10 mouse cellular contexts compared by ENCODE assay signal in genomic region chr5:131645341-131646191, GRCm38 (mm10).
A peak's percentile ranks its signal among the peaks of the same experiment; 100 is the strongest.
DNase-seq lines count a peak whose midpoint lies in the region; ATAC-seq and TF ChIP-seq lines count a peak whose summit lies in the region.
"Had no signal": no experiment of that assay in that cellular context is flagged by ENCODE, and none has a peak within 500 bp of the region (broad histone marks: within the 10 kb centered on the region; RNA-seq: fewer than 3 reads in every experiment).

No protein-coding gene starts in this region.

- no peaks in the 10 kb centered on the region for H3K9me3 ChIP-seq in kidney, embryonic 16.5 days (ENCODE audit: low read length)
- H3K9me3 ChIP-seq in embryonic facial prominence, embryonic 11.5 days (replicated peaks; ENCODE audit: control insufficient read depth, low read length), result no peaks in the 10 kb centered on the region
- no peaks in the 10 kb centered on the region for H3K9me3 ChIP-seq in hindbrain, embryonic 13.5 days
- H3K9me3 ChIP-seq: heart, embryonic 15.5 days had no signal

- DNase-seq in kidney, adult 2 months, result peak; percentile 54
- peak; percentile 52 for DNase-seq in embryonic facial prominence, embryonic 11.5 days (ENCODE audit: low spot score)
- peak; percentile 47 for DNase-seq in neural tube, embryonic 10.5 days (ENCODE audit: extremely low spot score, low spot score)
- no peak for DNase-seq in urinary bladder, postnatal 10 days (ENCODE audit: low spot score)
- no peak for DNase-seq in heart, adult 2 months
- DNase-seq in gastrocnemius, postnatal 36 days, result no peak
- DNase-seq: lung, embryonic 14.5 days had no signal

- no peak for TF ChIP-seq EP300 in heart, adult 2 months (IDR thresholded peaks at IDR 0.05; ENCODE audit: insufficient read depth, low read depth, low read length)

- peaks cover 20% of the 10 kb centered on the region; the same call in 1 of the 2 replicates for H3K4me1 ChIP-seq in kidney, adult 2 months (ENCODE audit: control insufficient read depth, insufficient read depth, low read length)
- H3K4me1 ChIP-seq in kidney, embryonic 16.5 days (ENCODE audit: insufficient read depth, low read length), result peaks cover 55% of the 10 kb centered on the region
- peaks cover 4% of the 10 kb centered on the region for H3K4me1 ChIP-seq in embryonic facial prominence, embryonic 11.5 days (ENCODE audit: control insufficient read depth, insufficient read depth, low read length)
- peaks cover 86% of the 10 kb centered on the region for H3K4me1 ChIP-seq in hindbrain, embryonic 13.5 days (replicated peaks)
- H3K4me1 ChIP-seq in heart, adult 2 months (ENCODE audit: control insufficient read depth, insufficient read depth, low read length), result peaks cover 16% of the 10 kb centered on the region

- no peaks in the 10 kb centered on the region for H3K36me3 ChIP-seq in kidney, adult 2 months (ENCODE audit: control insufficient read depth, insufficient read depth, low read length)
- no peaks in the 10 kb centered on the region for H3K36me3 ChIP-seq in kidney, embryonic 16.5 days (ENCODE audit: insufficient read depth, low read length)
- H3K36me3 ChIP-seq in embryonic facial prominence, embryonic 11.5 days (replicated peaks; ENCODE audit: control insufficient read depth, insufficient read depth, low read depth, low read length), result no peaks in the 10 kb centered on the region
- no peaks in the 10 kb centered on the region for H3K36me3 ChIP-seq in hindbrain, embryonic 13.5 days
- H3K36me3 ChIP-seq in heart, adult 2 months (ENCODE audit: control insufficient read depth, insufficient read depth, low read length), result peaks cover 4% of the 10 kb centered on the region; the same call in 1 of the 2 replicates
- H3K36me3 ChIP-seq: heart, embryonic 15.5 days had no signal

- no peaks in the 10 kb centered on the region for H3K79me2 ChIP-seq in heart, adult 2 months (replicated peaks; ENCODE audit: control insufficient read depth, insufficient read depth, low read length)

- no peaks in the 10 kb centered on the region for H3K27me3 ChIP-seq in kidney, adult 2 months (replicated peaks; ENCODE audit: control insufficient read depth, insufficient read depth, low read length)
- H3K27me3 ChIP-seq in kidney, embryonic 16.5 days (ENCODE audit: insufficient read depth, low read length), result no peaks in the 10 kb centered on the region
- no peaks in the 10 kb centered on the region for H3K27me3 ChIP-seq in embryonic facial prominence, embryonic 11.5 days (ENCODE audit: control insufficient read depth, insufficient read depth, low read length)
- no peaks in the 10 kb centered on the region for H3K27me3 ChIP-seq in hindbrain, embryonic 13.5 days
- H3K27me3 ChIP-seq in heart, adult 2 months (ENCODE audit: control insufficient read depth, insufficient read depth, low read length), result no peaks in the 10 kb centered on the region
- H3K27me3 ChIP-seq: heart, embryonic 15.5 days had no signal

- TF ChIP-seq POLR2A in kidney, adult 2 months (IDR thresholded peaks at IDR 0.05; ENCODE audit: low read depth, low read length), result no peak
- no peak for TF ChIP-seq POLR2A in heart, adult 2 months (IDR thresholded peaks at IDR 0.05; ENCODE audit: insufficient read depth, low read depth, low read length)

- intact Hi-C loops in heart, adult 2 months (cut with DNase I), result loop anchor here (5.0 kb wide), 2 partner anchors 38 to 88 kb away; no protein-coding TSS in a partner anchor
- intact Hi-C loops in gastrocnemius, postnatal 36 days (cut with DNase I), result no loop called here

- no peak overlapping the region for H3K4me2 ChIP-seq in kidney, embryonic 16.5 days (replicated peaks; ENCODE audit: low read depth, low read length)
- H3K4me2 ChIP-seq in embryonic facial prominence, embryonic 11.5 days (ENCODE audit: low read depth, low read length), result no peak overlapping the region
- H3K4me2 ChIP-seq in hindbrain, embryonic 13.5 days, result no peak overlapping the region
- H3K4me2 ChIP-seq: heart, embryonic 15.5 days; lung, embryonic 14.5 days had no signal

- 62% methylated on average over 18 of the region's 18 CpGs for WGBS in kidney, adult 2 months
- 40% methylated on average over 18 of the region's 18 CpGs for WGBS in kidney, embryonic 16.5 days
- 19% methylated on average over 18 of the region's 18 CpGs for WGBS in embryonic facial prominence, embryonic 11.5 days
- WGBS in hindbrain, embryonic 13.5 days, result 9% methylated on average over 18 of the region's 18 CpGs
- 98% methylated on average over 18 of the region's 18 CpGs for WGBS in heart, adult 2 months

- ATAC-seq in kidney, embryonic 16.5 days (ENCODE audit: low FRiP score, low TSS enrichment), result no peak
- ATAC-seq in embryonic facial prominence, embryonic 11.5 days (replicated peaks; ENCODE audit: insufficient number of reproducible peaks, low FRiP score, low TSS enrichment, low read depth), result peak; percentile 36; the same call in 1 of the 2 replicates
- peak; percentile 52 for ATAC-seq in hindbrain, embryonic 13.5 days (ENCODE audit: low FRiP score)

- H3K4me3 ChIP-seq in kidney, adult 2 months (ENCODE audit: insufficient read depth, low read depth, low read length), result no peak overlapping the region
- no peak overlapping the region for H3K4me3 ChIP-seq in kidney, embryonic 16.5 days (ENCODE audit: low read length)
- H3K4me3 ChIP-seq in embryonic facial prominence, embryonic 11.5 days (ENCODE audit: low read depth, low read length), result no peak overlapping the region
- no peak overlapping the region for H3K4me3 ChIP-seq in hindbrain, embryonic 13.5 days
- H3K4me3 ChIP-seq in heart, adult 2 months, result no peak overlapping the region
- H3K4me3 ChIP-seq: heart, embryonic 15.5 days had no signal

- H3K27ac ChIP-seq in kidney, adult 2 months (ENCODE audit: insufficient read depth, low read depth, low read length), result peak overlapping the region; percentile 77
- no peak overlapping the region for H3K27ac ChIP-seq in kidney, embryonic 16.5 days (ENCODE audit: low read length)
- no peak overlapping the region for H3K27ac ChIP-seq in embryonic facial prominence, embryonic 11.5 days (replicated peaks; ENCODE audit: low read depth, low read length)
- peak overlapping the region; percentile 70 for H3K27ac ChIP-seq in hindbrain, embryonic 13.5 days
- no peak overlapping the region for H3K27ac ChIP-seq in heart, adult 2 months
- H3K27ac ChIP-seq: heart, embryonic 15.5 days had no signal

- H3K9ac ChIP-seq in kidney, embryonic 16.5 days (replicated peaks; ENCODE audit: low read length), result no peak overlapping the region
- H3K9ac ChIP-seq in embryonic facial prominence, embryonic 11.5 days (replicated peaks; ENCODE audit: low read length), result no peak overlapping the region
- no peak overlapping the region for H3K9ac ChIP-seq in hindbrain, embryonic 13.5 days
- no peak overlapping the region for H3K9ac ChIP-seq in heart, adult 2 months (ENCODE audit: low read depth, low read length)
- H3K9ac ChIP-seq: heart, embryonic 15.5 days; lung, embryonic 14.5 days had no signal

- TF ChIP-seq CTCF in kidney, adult 2 months (conservative IDR thresholded peaks at IDR 0.05; ENCODE audit: insufficient read depth, insufficient read length, low read depth, low read length), result no peak
- no peak for TF ChIP-seq CTCF in heart, adult 2 months (IDR thresholded peaks at IDR 0.05)

Comparison
In these comparisons a context has a peak if more than half of its experiments do, and no peak if none do; other contexts are left out.
1. H3K27ac ChIP-seq: peak in kidney, adult 2 months (single experiment) and hindbrain, embryonic 13.5 days (single experiment); none in kidney, embryonic 16.5 days (single experiment), embryonic facial prominence, embryonic 11.5 days (single experiment) and heart, adult 2 months (single experiment).
2. DNase-seq: peak in kidney, adult 2 months (single experiment), embryonic facial prominence, embryonic 11.5 days (single experiment) and neural tube, embryonic 10.5 days (single experiment); none in urinary bladder, postnatal 10 days (single experiment), heart, adult 2 months (0 of 2) and gastrocnemius, postnatal 36 days (0 of 2).